In the genomic region with DNA sequence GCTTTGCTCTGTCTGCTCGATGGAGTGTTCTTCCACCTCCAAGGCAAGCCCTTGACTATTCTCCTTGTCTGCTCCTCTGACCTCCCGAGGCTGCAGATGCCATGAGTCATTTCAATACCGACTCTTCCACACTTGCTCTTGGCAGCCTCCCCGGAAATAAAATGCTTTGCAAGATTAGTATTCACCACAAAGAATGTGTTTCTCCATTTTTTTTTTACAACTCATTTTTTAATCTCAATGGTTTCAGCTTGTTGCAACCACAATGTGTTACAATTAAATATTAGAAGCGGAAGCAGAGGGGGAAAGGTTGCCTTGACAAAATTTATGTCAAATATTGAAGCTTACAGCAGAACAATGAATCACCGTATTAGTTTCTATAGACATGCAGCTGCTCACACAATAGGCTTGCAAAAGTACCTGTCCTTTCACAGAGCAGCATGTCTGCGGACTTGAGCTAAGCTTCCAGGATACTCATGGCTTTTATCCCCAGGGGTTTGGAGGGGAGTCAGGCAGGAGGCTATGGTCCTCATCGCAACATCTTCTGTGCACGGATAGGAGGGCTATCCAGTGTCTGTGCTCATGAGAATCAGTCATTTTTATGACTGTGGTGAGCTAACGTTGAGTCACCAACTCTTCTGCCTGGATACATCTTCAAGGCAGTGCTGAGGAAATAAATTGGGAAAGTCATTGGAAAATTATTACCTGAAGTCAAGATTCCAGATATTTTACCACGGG, we compare ENCODE assay signal across 8 mouse cellular contexts.
A peak's percentile ranks its signal among the peaks of the same experiment; 100 is the strongest.
DNase-seq lines count a peak whose midpoint lies in the region; ATAC-seq and TF ChIP-seq lines count a peak whose summit lies in the region.
"Had no signal": no experiment of that assay in that cellular context is flagged by ENCODE, and none has a peak within 500 bp of the region (broad histone marks: within the 10 kb centered on the region; RNA-seq: fewer than 3 reads in every experiment).

No protein-coding gene starts in this region.

- no peak overlapping the region for H3K4me2 ChIP-seq in lung, postnatal 0 days (replicated peaks; ENCODE audit: low read depth, low read length)
- no peak overlapping the region for H3K4me2 ChIP-seq in neural tube, embryonic 15.5 days
- H3K4me2 ChIP-seq: embryonic facial prominence, embryonic 12.5 days had no signal

- no peak overlapping the region for H3K27ac ChIP-seq in lung, postnatal 0 days (ENCODE audit: low read length)
- no peak overlapping the region for H3K27ac ChIP-seq in neural tube, embryonic 15.5 days (replicated peaks)
- H3K27ac ChIP-seq: embryonic facial prominence, embryonic 12.5 days had no signal

- no peak for TF ChIP-seq CTCF in lung, postnatal 0 days (IDR thresholded peaks at IDR 0.05)

- WGBS in lung, postnatal 0 days: 47% methylated on average over 11 of the region's 11 CpGs
- 66% methylated on average over 11 of the region's 11 CpGs for WGBS in neural tube, embryonic 15.5 days

- H3K9me3 ChIP-seq in lung, postnatal 0 days (ENCODE audit: low read length): no peaks in the 10 kb centered on the region
- H3K9me3 ChIP-seq in neural tube, embryonic 15.5 days (replicated peaks): no peaks in the 10 kb centered on the region
- H3K9me3 ChIP-seq: embryonic facial prominence, embryonic 12.5 days had no signal

- ATAC-seq in lung, postnatal 0 days: peak; percentile 43
- peak; percentile 45; the same call in 1 of the 2 replicates for ATAC-seq in neural tube, embryonic 15.5 days (ENCODE audit: low FRiP score)

- no peaks in the 10 kb centered on the region for H3K27me3 ChIP-seq in lung, postnatal 0 days (replicated peaks; ENCODE audit: insufficient read depth, low read length)
- no peaks in the 10 kb centered on the region for H3K27me3 ChIP-seq in neural tube, embryonic 15.5 days (replicated peaks)
- H3K27me3 ChIP-seq: embryonic facial prominence, embryonic 12.5 days had no signal

- no peak overlapping the region for H3K9ac ChIP-seq in lung, postnatal 0 days (replicated peaks; ENCODE audit: low read depth)
- H3K9ac ChIP-seq in neural tube, embryonic 15.5 days (replicated peaks): no peak overlapping the region
- H3K9ac ChIP-seq: embryonic facial prominence, embryonic 12.5 days had no signal

- no peaks in the 10 kb centered on the region for H3K36me3 ChIP-seq in lung, postnatal 0 days (ENCODE audit: insufficient read depth, low read length)
- no peaks in the 10 kb centered on the region for H3K36me3 ChIP-seq in neural tube, embryonic 15.5 days
- H3K36me3 ChIP-seq: embryonic facial prominence, embryonic 12.5 days had no signal

- intact Hi-C loops in gastrocnemius, postnatal 14 days (cut with DNase I; ENCODE audit: low total_unique reads): no loop called here

- no peaks in the 10 kb centered on the region for H3K4me1 ChIP-seq in lung, postnatal 0 days (ENCODE audit: insufficient read depth, low read depth, low read length)
- H3K4me1 ChIP-seq in neural tube, embryonic 15.5 days: no peaks in the 10 kb centered on the region
- H3K4me1 ChIP-seq: embryonic facial prominence, embryonic 12.5 days had no signal

- TF ChIP-seq EP300 in lung, postnatal 0 days (IDR thresholded peaks at IDR 0.05): no peak

- H3K4me3 ChIP-seq in lung, postnatal 0 days (ENCODE audit: low read depth, low read length): no peak overlapping the region
- H3K4me3 ChIP-seq in neural tube, embryonic 15.5 days (replicated peaks): no peak overlapping the region
- H3K4me3 ChIP-seq: embryonic facial prominence, embryonic 12.5 days had no signal

- DNase-seq in lung, postnatal 0 days (ENCODE audit: low spot score): peak; percentile 74
- DNase-seq in lung, postnatal 25 days (ENCODE audit: low spot score): no peak
- DNase-seq in adipocyte (ENCODE audit: low spot score): peak; percentile 87
- DNase-seq in gastrocnemius, postnatal 14 days: peak; percentile 63
- no peak for DNase-seq in thymus, adult 18-20 months
- DNase-seq in cerebellum, adult 9-11 months: no peak

Comparison
In these comparisons a context has a peak if more than half of its experiments do, and no peak if none do; other contexts are left out.
1. DNase-seq: peak in lung, postnatal 0 days (single experiment), adipocyte (single experiment) and gastrocnemius, postnatal 14 days (single experiment); none in lung, postnatal 25 days (single experiment), thymus, adult 18-20 months (0 of 2) and cerebellum, adult 9-11 months (single experiment).